Mouse (Mus musculus): ENCODE measurements at regions not wholly inside any gene's neighbourhood (a gene's known extent, or its start where the extent isn't known, plus 50 kb on each side); places are given as distances from the start of the nearest gene placed in this dataset.
"Not testable (repeated sequence)": the region's sequence is repeated elsewhere in the genome, so short reads cannot be mapped to it uniquely, and the experiment has no call there.

DNA sequence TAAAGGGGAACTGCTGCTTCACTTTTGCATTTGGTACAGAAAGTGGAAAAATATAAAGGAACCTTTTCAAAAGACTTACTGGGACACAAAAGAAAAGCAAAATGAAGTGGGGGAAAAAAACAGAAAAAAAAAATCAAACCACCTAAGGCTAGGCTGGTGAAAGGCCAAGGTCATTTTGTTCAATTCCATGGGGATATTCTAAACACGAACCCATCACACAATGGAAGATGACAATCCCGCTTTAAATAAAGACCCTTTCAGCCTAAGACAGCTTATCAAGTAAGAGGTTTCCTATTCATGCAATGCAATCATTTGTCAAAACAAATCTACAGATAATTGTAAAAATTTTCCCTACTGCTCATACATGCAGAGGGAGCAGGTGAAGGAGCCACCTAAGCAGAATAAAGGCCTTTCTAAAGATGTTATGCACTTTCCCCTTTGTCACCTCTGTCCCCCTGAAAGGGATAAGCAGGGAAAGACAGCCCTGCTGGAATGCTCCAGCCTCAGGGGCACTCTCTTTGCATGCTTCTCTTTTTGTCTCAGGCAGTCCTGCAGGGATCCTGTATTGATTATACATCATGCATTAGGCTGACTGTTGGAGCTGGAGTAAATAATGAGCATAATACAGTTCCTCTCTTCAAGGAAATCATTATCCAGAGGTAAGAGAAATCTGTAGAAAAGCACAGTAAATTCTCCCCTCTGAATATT, 367.8 kb downstream of the 1190002N15Rik start:
- POLR2A ChIA-PET: no interaction called here
- CTCF ChIA-PET: no interaction called here

DNA sequence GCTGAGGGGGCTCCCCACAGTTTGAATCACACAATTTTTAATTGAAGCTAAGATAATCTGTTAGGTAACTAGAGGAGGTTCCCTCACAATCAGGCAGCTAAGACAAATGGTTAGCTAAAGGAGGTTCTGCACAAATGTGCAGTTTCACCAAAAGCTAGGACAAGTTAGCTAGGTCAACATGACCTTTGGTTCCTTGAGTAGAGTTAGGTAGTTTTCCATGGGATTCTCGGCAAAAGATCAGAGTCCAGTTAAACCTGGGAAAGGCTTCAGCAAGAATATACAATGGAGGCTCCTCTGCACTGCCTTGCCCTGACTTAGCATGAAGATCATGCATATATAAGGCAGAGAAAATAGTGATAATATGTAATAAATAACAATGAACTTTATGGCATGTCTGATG, 374.2 kb downstream of the 1190002N15Rik start:
- ChIA-PET POLR2A (no interaction called here), CTCF (no interaction called here)

DNA sequence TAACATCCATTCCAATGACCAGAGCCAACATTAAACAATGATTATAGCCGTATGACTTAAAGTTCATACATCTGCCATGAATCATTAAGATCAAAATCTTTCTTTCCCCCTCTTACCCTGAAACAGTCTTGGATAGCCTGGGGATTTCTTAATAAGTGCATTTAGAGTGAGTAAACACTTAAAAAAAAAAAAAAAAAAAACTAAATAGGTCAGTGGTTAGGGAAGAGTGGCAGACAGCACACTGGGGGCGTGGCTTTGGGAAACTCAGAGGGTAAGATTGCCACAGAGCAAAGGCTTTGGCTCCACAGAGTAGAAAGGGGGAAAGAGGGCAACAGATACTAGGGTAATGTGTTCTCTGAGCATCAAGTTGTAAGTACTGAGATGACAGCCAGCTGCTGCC, 382.3 kb downstream of the 1190002N15Rik start:
- POLR2A ChIA-PET: no interaction called here
- CTCF ChIA-PET: no interaction called here

DNA sequence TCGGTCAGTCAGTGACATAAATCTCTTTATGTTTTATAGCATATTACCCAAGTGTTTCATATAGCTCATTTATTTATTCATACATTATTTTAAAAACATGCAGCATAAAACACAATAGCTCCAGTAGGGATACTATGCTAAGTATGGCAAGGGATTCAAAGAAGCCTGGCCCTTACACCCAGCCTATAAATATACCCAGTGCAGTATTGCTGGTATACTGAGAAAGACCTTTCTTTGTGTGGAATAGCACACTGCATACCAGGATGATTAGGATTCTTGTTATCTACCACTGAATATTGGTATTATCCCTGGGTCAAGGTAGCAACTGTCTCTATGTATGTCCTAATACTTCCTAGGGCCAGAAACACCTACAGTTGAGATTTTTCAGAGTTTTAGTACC, 389.4 kb downstream of the 1190002N15Rik start:
- ChIA-PET CTCF (no interaction called here), POLR2A (no interaction called here)

DNA sequence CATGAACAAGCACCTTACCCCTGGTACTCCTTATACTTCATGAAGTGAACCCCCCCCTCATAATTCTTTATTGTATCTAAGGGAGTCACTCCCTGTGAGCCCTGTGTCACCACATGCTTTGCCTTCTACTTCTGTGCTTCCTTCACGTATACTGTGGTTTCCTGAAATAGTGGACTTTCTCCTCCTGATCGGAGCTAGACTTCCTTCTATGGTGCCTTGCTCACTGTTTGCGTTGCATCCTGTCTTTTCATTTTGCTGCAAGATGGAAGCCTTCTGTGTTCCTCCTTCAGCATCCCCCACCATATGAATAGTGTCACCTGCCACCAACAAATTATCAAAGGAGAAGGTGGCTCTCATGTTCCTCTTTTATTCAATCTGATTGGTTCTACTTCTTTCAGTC, 391.1 kb downstream of the 1190002N15Rik start:
- POLR2A ChIA-PET: no interaction called here
- CTCF ChIA-PET: no interaction called here

DNA sequence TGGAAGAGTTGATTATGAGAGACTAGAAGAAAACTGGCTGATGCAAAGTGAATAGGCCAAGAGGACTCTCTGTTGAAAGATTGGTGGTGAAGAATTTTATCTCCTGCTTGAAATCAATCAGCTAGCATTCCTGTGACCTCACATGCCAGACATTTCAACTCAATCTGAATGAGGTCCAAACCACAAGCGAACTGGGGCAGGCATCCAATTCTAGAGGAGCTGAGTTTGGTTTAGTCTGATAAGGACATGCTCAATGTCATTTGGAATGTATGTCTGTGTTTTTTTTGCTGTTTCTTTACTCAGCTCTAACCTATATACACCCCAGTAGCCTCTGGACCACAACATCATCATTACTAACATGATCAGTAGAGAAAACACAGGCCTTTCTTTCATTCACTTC, 401.4 kb downstream of the 1190002N15Rik start:
- CTCF ChIA-PET: no interaction called here
- POLR2A ChIA-PET: no interaction called here

DNA sequence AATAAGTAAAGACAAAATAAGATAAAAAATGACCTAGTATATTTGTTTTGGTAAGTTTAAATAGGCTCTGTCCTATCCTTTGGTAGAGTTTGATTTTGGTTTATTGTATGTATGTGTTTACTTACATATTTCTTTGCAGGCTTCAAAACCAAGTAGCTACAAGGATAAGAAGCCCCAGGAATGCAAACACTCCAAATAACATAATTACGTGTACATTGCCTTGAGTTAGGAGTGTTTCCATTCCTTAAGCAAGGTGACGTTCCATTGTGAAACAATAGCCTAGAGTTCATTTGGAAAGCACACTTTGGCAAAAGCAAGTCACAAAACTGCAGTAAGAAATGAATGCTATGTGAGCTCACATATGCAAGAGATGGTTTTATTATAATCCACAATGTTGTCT, 404.2 kb downstream of the 1190002N15Rik start:
- ChIA-PET CTCF (no interaction called here), POLR2A (no interaction called here)

DNA sequence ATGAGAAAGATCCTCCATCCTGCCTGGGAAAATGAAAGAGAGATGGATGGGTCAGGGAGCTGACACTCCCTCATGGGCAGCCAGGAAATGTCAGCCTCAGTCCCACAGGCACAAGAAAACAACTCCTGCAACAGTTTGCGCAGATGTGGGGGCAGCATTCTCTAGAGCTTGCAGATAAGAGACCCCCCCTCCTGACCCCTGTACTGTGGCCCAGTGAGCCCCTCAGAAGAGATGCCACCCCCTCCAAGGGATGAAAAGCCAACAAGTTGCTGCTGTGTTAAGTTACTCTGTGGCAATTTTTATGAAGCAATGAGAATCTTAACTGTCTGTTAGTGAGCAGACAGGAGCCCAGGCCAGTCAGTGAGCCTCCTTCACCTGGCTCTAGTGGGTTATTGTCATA, 406.5 kb downstream of the 1190002N15Rik start:
- ChIA-PET CTCF (no interaction called here), POLR2A (no interaction called here)

DNA sequence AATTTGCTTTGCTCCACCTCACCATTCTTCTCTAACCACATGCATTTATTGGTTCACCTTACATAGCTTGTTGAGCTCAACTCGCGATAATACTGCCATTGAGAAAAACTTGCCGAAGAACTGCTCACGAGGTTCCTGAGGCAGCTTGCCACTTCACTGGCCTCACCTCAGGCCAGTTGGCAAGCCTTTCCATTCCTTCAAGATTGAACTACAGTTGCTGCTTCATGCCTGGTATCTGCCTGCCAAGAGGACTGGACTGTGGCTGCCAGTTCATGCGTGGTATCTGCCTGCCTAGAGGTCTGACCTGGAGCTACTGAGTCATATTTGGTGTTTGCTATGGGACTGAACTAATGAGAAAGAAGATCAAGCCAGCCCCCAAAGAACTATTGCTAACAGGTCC, 420.9 kb downstream of the 1190002N15Rik start:
- POLR2A ChIA-PET: no interaction called here
- CTCF ChIA-PET: no interaction called here

DNA sequence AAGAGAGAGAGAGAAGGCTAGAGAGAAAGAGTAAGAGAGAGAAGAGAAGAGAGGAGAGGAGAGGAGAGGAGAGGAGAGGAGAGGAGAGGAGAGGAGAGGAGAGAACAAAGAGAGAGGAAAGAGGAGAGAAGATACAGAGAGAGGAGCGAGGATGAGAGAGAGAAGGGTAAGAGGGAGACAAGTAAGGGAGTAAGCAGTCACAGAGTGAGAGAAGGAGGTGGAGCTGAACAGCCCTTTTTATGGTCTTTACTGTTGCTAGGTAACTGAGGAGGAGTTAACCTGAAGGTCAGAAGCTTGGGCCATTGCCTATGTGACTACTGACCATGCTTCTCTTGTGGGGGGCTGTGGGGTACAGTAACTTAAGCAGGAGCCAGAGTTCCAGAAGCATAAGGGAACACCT, 430.2 kb downstream of the 1190002N15Rik start:
- CTCF ChIA-PET: not testable (repeated sequence)
- POLR2A ChIA-PET: interaction anchor here in 1 of 4 experiments (0.7 kb wide), 1 partner anchor 115 kb away, joined by 3 read pairs; no protein-coding TSS in a partner anchor

DNA sequence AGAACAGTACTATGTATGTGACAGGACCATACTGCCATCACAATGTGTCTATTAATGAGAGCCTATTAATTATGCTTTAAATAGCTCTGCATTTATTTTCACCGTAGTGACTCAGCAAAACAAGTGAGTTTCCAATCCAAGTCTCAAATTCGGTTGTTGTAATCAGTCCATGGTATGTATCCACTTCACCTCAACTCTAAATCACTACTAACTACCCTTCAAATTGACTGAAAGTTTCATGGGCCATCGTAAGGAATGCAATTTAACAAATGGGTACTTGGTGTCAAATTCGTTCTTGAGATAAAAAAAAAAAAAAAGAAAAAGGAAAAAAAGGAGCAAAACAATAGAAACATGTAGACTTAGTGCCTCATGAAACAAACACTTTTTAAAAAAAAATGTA, 433.2 kb downstream of the 1190002N15Rik start:
- POLR2A ChIA-PET: no interaction called here
- CTCF ChIA-PET: no interaction called here

DNA sequence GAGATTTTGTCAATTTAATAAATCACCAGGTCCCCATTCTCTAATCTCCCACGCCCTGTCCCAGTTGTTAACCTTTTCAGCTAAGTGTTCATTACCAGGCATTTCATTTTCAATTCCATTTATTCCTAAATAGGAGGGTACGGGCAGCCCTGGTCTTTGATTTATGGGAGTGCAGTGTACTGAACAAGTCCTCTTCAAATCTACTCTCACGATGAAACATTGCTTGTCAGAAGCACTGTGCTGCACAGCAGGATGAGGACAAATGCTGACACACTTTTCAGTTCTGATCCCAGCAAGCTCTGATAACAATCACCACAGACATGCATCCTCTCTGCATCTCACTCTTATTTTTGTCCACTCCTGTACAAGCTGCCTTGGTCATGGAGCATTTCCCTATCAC, 435.9 kb downstream of the 1190002N15Rik start:
- ChIA-PET CTCF (no interaction called here), POLR2A (no interaction called here)

DNA sequence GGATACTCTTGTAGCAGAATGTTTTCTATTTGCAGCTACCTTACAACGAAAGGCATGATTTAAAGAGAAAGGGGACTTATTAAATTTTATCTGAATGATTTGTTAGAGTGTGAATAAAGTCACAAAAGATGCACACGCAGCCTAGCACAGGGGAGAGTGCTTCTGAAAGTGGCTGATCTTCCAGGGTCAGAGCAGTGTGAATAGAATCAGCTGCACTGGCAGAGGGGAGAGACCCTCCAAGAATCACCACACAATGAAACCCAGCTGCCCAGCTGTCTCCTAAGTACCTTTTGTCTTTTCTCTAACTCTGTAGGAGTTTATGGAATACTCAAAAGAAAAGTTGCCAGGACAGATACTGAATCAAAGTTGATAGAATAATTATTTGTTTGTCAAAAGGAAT, 443.1 kb downstream of the 1190002N15Rik start:
- POLR2A ChIA-PET: interaction anchor here in 1 of 4 experiments (0.7 kb wide), 1 partner anchor 161 kb away, joined by 7 read pairs; no protein-coding TSS in a partner anchor
- CTCF ChIA-PET: no interaction called here

DNA sequence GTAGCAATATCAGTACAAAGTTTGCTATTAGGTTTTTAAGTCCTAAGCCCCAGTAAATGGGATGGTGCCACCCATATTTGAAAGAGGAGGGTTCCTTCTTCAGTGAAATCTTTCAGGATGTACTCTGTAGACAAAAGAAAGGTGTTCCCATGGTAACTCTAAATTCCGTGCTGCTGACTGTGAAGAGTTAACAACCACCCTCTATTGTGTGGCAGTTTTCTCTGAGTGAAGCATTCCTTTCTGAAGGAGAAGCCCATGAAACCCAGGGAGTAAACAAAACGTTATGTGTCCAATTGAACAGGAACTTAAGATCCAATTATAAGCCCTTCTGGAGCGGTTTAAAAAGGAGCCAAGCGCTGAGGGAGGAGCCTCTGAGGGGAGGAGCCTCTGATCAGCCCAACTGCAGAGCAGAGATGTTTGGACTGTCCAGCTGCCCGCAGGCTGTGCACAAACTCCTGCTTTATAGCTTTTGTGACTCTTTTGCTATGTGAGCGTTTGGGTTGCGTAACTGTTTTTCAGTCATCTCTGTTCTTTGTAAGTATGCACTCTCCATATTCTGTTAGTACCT, 446.1 kb downstream of the 1190002N15Rik start:
- POLR2A ChIA-PET: no interaction called here
- CTCF ChIA-PET: no interaction called here

DNA sequence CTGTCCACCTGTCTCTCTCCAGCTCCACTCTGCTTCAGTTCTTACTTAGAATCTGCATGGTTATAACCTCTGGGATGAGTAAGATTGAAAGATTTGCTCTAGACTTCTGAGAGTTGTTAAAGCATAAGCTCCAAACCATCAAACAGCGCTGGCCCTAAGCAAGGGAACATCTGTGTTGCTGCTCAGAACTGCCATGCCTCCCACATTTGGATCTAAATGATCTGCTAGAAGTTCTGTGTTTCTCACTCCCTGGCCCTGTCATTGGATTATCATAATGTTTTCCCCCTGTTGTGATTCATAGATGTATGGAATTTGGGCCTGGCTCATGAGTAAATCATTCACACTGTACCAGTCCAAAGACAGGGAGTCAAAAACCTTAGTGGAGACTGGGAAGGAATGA, 448.1 kb downstream of the 1190002N15Rik start:
- POLR2A ChIA-PET: no interaction called here

DNA sequence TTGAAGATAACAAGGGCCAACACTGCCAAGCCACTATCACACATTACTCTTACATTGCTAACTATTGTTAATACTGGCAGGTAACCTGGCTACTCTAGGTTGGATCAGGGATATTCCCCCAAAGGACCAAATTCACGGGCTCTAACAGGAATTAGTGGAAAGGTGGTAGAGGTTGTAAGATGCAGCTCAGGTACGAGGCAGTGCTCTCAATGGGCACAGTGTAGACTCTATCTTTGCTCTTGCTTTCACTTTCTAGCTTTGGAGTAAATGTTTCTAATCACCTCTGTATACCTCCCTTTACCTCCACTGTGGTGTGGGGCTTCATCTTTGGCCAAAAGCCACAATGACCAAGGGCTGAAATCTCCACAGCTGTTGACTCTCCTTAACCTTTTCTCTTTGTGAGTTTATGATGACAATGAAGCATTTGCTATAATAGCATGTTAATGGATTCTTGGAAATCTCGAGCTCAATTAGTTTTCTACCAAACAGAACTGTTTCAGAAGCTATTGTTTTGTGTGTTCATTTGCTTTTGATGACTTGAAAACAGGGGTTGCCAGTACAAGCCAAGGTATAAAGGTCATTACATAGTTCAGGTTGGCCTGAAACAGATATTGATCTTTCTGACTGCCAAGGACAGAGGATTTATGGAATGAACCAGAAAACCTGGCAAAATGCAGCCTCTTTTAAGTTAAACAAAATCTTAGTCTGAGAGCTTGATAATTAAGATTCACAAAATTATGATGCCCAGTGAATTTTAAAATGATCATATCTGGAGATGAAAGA, 454.1 kb downstream of the 1190002N15Rik start:
- CTCF ChIA-PET: no interaction called here
- POLR2A ChIA-PET: no interaction called here

More for the DNA sequence above, 448.1 kb downstream of the 1190002N15Rik start:
- CTCF ChIA-PET: no interaction called here

DNA sequence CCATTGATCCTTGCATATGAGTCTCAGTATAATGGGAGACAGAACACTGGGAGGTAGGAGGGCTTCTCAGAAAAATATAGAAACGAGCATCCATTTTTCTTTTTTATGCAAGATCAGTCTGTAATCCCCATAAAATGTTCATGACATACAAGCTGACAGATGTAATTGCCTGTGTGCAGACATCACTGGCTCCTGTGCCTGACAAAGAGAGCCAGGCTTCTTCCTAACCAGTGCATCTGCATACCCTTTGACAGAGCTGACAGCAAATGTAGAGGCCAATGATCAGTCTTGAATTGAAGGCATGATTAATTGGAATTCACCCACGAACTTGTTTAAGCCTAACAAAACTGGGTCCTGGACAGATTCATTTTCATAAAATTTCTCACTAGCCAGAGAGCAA, 463.0 kb downstream of the 1190002N15Rik start:
- ChIA-PET CTCF (no interaction called here), POLR2A (interaction anchor here in 1 of 4 experiments (0.6 kb wide), 1 partner anchor 892 kb away, joined by 5 read pairs; no protein-coding TSS in a partner anchor)

DNA sequence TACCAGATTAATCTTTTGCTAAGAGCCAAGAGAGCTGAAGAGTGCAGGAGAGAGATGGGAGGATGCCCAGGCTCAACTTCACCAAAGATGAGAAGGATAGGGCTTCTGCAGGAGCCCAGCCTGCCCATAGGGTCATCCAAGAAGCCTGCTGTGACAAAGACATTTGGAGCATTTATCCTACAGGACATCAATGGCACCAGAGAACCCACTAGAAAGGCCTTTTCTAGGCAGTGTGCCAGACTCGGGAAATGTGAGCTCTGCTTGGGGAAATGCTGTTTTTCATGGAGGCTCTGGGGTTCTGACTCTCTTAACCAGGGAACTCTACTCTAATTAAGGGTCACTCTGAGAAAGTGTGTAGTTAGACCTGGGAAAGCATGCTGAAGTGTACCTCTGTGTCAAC, 470.8 kb downstream of the 1190002N15Rik start:
- ChIA-PET POLR2A (no interaction called here), CTCF (interaction anchor here in 1 of 4 experiments (0.6 kb wide), 1 partner anchor 1117 kb away, joined by 4 read pairs; no protein-coding TSS in a partner anchor)

DNA sequence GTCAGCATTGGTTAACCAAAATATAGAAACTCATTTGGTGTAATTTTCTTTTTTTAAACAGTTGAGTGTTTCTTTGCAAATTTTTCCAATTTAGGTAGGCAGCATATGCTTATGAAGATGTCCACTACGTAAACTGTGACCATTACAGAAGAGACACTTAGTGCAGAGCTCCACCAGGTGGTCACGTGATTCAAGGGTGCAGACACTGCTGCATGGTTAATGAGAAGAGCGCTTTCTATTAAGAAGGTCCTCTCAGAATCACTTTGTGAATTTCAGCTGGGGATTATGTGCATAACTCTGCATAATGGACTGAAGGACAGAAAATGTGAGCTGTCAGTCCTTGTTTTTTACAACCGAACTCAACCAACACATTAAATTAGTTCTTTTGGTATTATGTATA, 484.7 kb downstream of the 1190002N15Rik start:
- CTCF ChIA-PET: no interaction called here

DNA sequence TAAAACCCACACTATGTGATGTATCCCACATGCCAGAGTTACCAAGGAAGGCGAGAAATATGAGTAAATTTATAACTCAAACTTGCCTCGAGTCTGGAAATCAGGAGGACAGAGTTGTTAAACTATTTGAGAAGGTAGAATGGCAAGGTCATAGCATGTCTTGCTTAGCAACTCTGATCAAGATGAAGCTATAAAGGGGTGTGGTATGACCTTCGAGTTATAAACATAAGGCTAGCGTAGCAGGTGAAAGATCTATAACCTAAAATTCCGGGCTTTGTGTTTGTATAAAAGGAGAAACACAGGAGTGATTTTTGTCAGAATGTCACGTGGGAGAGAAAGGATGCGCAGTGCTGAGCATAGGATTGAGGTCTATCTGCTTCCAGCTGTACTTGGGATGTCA, 490.0 kb downstream of the 1190002N15Rik start:
- CTCF ChIA-PET: no interaction called here
- POLR2A ChIA-PET: interaction anchor here in 1 of 4 experiments (0.5 kb wide), 1 partner anchor 468 kb away, joined by 3 read pairs; no protein-coding TSS in a partner anchor

More for the DNA sequence above, 484.7 kb downstream of the 1190002N15Rik start:
- POLR2A ChIA-PET: no interaction called here

DNA sequence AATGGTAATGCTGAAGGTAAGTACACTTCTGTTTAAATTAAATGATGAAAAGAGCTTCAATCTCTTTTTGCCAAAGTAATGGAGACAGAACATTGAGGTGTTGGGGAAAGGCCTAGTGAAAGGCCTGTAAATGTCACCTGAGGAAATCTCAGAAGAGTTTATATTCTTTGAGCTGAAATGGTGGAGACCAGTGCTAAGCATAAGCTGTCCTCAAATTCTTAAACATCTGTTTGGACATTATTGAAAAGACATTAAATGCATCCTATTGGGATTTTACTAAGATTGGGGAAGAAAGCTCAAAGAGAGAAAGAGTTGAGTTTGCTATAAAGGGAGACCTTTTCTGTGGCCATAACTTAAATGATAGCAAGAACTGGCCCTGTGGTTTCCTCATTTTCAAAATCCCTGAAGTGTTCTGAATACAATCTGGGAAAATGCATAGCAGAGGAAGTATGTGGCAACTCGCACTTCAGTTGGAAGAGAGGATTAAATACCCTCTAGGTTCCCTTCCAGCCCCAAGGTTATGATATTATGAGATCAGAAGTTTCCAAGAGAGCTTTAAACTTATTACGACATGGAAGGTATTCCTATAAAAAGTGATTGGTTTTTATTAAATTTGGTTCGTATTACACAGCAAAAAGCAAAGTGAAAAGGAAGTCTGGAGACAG, 492.3 kb downstream of the 1190002N15Rik start:
- ChIA-PET CTCF (no interaction called here), POLR2A (no interaction called here)

Data from embryonic stem cell, embryonic (primary cell).